In the genomic region with DNA sequence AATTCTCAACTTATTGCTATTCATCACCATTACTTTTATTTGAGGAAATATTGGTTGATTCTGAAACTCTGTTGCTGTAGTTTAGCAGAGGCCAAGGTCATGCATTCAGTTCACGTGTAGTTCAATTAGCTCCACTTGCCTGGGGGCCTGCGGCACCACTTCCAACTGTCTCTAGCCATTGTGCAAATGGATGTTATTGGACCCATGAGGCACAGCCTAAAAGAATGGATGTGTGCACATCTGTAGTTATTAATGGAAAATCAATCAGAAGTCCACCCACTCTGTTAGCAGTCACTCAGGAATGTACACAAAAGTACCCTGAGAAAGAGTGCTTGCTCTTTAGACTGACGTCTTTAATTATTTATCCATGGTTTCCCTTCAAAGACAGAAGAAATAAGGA, we compare ENCODE assay signal across 26 mouse cellular contexts. TPM values are rescaled to one million over a fixed set of nuclear protein-coding genes. Genes with fewer than 3 reads are reported as not detected.
"Had no signal": no experiment of that assay in that cellular context is flagged by ENCODE, and none has a peak within 500 bp of the region (broad histone marks: within the 10 kb centered on the region; RNA-seq: fewer than 3 reads in every experiment).

No protein-coding gene starts in this region.

- ATAC-seq: forebrain, postnatal 0 days; hindbrain, postnatal 0 days; intestine, embryonic 16.5 days had no signal

- H3K27me3 ChIP-seq: heart, embryonic 13.5 days; heart, embryonic 15.5 days; hindbrain, embryonic 12.5 days; hindbrain, embryonic 15.5 days; kidney, embryonic 15.5 days; limb, embryonic 12.5 days had no signal

- H3K36me3 ChIP-seq: heart, embryonic 13.5 days; heart, embryonic 15.5 days; hindbrain, embryonic 12.5 days; hindbrain, embryonic 15.5 days; kidney, embryonic 15.5 days; limb, embryonic 10.5 days; limb, embryonic 12.5 days had no signal

- H3K4me3 ChIP-seq: heart, adult 2 months; heart, embryonic 13.5 days; heart, embryonic 15.5 days; hindbrain, embryonic 12.5 days; hindbrain, embryonic 15.5 days; kidney, embryonic 15.5 days; layer of hippocampus, adult 2 months; left cerebral cortex, adult 2 months; limb, embryonic 10.5 days; limb, embryonic 12.5 days had no signal

- H3K9me3 ChIP-seq: heart, embryonic 13.5 days; heart, embryonic 15.5 days; hindbrain, embryonic 12.5 days; hindbrain, embryonic 15.5 days; kidney, embryonic 15.5 days; limb, embryonic 10.5 days; limb, embryonic 12.5 days had no signal

- H3K9ac ChIP-seq: forebrain, postnatal 0 days; heart, embryonic 13.5 days; heart, embryonic 15.5 days; hindbrain, embryonic 12.5 days; hindbrain, embryonic 15.5 days; kidney, embryonic 15.5 days; limb, embryonic 12.5 days had no signal

- DNase-seq: forebrain, postnatal 0 days; gastrocnemius, postnatal 14 days; gastrocnemius, postnatal 36 days; heart, adult 11 months; heart, adult 2 months; heart, postnatal 14 days; heart, postnatal 36 days; kidney, adult 11 months; kidney, adult 2 months; kidney, adult 9 months; kidney, postnatal 14 days; kidney, postnatal 36 days; liver had no signal

- H3K4me2 ChIP-seq: heart, embryonic 11.5 days; heart, embryonic 13.5 days; heart, embryonic 15.5 days; hindbrain, embryonic 12.5 days; hindbrain, embryonic 15.5 days; kidney, embryonic 15.5 days; limb, embryonic 12.5 days had no signal

- H3K27ac ChIP-seq: heart, adult 2 months; heart, embryonic 13.5 days; heart, embryonic 15.5 days; hindbrain, embryonic 12.5 days; hindbrain, embryonic 15.5 days; hindbrain, postnatal 0 days; kidney, embryonic 15.5 days; kidney, postnatal 0 days; layer of hippocampus, adult 2 months; left cerebral cortex, adult 2 months; limb, embryonic 10.5 days; limb, embryonic 12.5 days had no signal

- H3K4me1 ChIP-seq: heart, embryonic 13.5 days; heart, embryonic 15.5 days; hindbrain, embryonic 12.5 days; hindbrain, embryonic 15.5 days; kidney, embryonic 15.5 days; limb, embryonic 10.5 days; limb, embryonic 12.5 days had no signal

RNA-seq across cellular contexts. Expression of a gene that starts 52.8 kb away (rescaled TPM):
- polyA plus RNA-seq: kidney, adult 2 months had no signal
